Mouse (Mus musculus): ENCODE measurements around the gene Abcc3. TPM values are rescaled to one million over a fixed set of nuclear protein-coding genes. Genes with fewer than 3 reads are reported as not detected.

Gene Abcc3
- total RNA-seq, 2 experiments from 2014 or later, result 1.9 to 2.1 TPM

GRCm38 (mm10) chr11:94324618-94325017, 68.2 kb downstream of the Abcc3 start:
- no peak for DNase-seq

GRCm38 (mm10) chr11:94323271-94323925, 69.4 kb downstream of the Abcc3 start:
- no peak for DNase-seq

DNA sequence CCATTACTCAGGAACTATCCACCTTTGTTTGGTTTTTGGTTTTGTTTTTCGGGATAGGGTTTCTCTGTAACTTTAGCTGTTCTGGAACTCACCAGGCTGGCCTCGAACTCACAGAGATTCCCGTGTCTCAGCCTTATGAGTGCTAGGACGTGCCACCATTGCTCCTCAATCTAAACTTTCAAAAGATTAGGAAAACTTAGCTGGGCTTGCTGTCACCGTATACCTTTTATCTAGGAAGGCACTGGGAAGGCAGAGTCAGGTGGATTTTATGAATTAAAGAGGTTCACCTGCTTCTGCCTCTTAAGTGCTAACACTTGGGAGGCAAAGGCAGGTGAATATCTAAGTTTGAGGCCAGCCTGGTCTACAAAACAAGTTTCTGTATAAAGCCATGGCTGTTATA, 70.2 kb downstream of the Abcc3 start:
- DNase-seq, result no peak

DNA sequence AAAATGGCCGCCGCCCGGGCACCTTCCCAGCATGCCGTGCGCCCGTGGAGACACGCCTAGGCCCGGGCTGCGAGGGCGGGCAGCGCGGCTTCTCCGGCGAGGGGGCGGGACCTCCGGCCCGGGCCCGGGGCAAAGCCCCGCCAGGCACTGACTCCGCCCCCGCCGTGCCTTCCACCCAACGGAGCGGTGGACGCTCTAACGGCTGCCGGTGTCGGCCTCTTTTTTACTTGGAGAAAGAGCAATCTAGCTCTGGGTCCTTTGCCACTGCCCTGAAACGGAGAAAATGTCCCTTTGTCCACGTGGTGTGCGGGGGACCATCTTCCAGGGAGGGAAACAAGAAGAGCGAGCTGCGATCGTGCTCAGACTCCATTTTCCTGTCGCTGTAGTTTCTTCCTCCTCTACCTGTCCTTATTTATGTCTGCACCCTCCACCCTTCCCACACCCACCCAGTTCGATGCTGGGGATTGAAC, 70.8 kb downstream of the Abcc3 start, which contains the start of gene Luc7l3:
TSS of gene Luc7l3 (minus strand) at position 58 of the 470 bp plus-strand sequence.
- DNase-seq, result peak; percentile 97

DNA sequence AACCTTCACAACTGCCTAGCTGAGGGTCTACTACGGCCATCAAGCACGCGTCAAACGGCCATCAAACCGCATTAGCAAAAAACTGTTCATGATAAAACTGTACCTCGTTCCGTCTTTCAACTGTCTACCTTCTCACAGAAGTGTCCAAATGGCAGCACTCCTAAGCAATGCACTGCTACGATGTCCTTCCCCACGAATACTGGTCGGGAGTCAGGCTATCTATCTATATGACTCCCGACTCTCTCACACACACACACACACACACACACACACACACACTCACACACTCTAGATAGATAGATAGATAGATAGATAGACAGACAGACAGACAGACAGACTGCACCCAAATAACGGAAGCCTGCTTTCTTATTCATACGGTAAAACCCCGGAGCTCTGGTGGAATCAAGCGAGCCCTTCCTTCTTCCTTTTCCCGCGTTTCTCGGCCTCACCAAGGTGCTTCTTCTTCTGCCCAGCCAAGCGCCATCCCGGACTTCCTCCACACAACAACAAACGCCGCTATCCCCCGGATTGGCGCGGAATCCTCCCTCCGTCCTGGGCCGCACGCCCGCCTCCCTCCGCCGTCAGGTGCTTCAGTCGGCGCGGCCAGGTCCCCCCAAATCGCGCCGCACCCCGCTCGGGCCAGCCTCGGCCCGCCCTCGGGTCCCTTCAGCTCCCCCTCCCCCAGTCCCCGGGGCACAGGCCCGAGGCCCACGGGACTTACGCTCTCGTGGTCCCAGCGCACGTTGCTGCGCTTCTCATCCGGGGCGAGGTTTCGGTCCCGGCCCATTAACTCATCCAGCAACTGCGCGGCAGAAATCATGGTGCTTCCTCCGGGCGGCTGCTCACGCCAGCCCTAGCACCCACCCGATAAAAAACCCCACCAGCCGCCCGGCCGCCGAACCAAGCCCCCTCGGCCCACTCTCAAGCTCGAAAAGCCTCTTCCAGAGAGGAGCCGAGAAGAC, 71.5 kb downstream of the Abcc3 start:
- DNase-seq, result peak; percentile 60

DNA sequence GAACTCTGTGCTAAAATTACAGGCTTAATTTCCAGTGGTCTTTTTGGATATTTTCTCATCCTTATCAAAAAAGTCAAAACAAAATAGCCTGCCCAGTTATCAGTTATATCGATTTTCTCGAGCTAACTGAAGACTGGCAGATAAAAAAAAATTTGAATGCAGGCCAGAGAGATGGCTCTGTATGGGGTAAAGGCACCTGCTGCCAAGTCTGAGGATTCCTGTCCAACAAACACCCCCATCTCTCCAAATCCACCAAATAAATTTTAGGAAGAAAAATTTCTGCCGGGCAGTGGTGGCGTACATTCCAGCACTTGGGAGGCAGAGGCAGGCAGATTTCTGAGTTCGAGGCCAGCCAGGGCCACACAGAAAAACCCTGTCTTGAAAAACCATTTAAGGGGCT, 74.7 kb downstream of the Abcc3 start:
- no peak for DNase-seq

- no peak for DNase-seq
Measured at GRCm38 (mm10) chr11:94317515-94317914, 75.3 kb downstream of the Abcc3 start.

- no peak for DNase-seq
Measured at GRCm38 (mm10) chr11:94317014-94317413, 75.8 kb downstream of the Abcc3 start.

GRCm38 (mm10) chr11:94316528-94316927, 76.3 kb downstream of the Abcc3 start:
- no peak for DNase-seq

DNA sequence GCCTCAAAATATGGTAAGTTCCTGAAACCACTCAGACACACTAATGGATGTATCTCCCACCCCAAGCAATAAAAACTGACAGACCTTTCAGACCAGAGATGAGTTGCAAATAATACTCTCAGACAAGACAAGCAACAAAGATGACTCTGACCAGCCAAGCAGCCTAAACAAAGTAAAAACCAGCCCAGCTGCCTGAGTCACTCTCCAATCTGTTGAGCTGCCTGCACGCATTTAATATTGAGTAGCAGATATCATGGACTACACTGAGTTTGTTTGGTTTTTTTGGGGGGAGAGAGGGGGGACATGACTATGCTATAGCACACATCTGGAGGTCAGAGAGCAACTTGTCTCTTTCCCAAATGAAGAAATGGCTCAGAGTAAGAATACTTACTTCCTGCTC, 77.5 kb downstream of the Abcc3 start:
- no peak for DNase-seq

- DNase-seq, result no peak
Measured at GRCm38 (mm10) chr11:94314098-94314652, 78.6 kb downstream of the Abcc3 start.

- DNase-seq, result no peak
Measured at GRCm38 (mm10) chr11:94312733-94313132, 80.1 kb downstream of the Abcc3 start.

DNA sequence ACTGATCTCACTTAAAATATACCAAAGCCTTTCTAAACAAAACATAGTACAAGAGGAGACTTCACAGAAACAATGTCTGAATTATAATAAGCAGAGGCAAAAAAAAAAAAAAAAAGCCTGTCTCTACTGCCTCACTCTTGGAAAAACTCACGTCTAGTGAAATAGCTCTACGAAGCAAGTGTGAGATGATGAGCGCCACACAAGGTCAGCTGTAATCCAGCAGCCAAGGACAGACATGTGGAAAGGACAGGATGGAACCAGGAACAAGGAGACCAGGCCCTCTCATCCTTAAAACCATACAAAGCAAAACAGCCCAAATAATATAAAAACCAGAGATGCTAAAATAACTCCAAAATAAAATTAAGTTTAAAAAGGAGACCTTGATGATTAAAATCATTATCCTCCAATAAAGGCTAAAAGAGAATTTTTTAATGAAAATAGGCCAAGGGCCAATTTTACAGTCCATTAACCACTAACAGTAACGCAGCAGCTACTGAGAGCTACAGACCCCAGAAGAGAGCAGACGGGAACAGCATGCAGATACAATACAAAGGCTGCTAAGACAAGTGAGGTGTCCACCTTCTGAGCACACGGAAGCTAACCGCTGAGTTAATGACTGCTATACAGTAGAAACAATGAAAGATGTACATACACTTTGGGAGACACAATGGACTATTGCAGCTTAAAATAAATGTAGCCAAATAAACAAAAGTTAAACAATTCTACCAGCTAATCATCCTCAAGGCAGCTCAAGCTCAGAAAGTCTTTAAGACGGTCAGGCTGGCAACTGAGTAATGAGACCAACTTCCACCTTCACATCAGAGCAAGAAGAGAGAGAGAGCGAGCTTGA, 97.6 kb downstream of the Abcc3 start:
- no peak for DNase-seq

Other genes starting within 250 kb of the Abcc3 start
- gene Tob1, start 181.5 kb downstream of the Abcc3 start, total RNA-seq (2021), result 100 to 1,000 TPM in 1 of 2 experiments, 10 to 100 TPM in 1; 85.6 to 102 TPM
- gene Wfikkn2, start 147.0 kb downstream of the Abcc3 start, total RNA-seq (2021), result 1 to 10 TPM; 1.9 to 2.6 TPM
- gene Gm21885, start 111.1 kb downstream of the Abcc3 start, total RNA-seq (2021), result not detected
- gene Luc7l3, start 71.0 kb downstream of the Abcc3 start, total RNA-seq (2021), result 10 to 100 TPM; 31.8 to 55.4 TPM
- 100 to 1,000 TPM; 135 to 141 TPM for gene Ankrd40, start 65.0 kb downstream of the Abcc3 start, total RNA-seq (2021)
- gene Cacna1g, start 81.2 kb upstream of the Abcc3 start, total RNA-seq (2021), result 1 to 10 TPM; 7.0 to 9.0 TPM
- gene Spata20, start 93.2 kb upstream of the Abcc3 start, total RNA-seq (2021), result not detected
- gene Epn3, start 107.0 kb upstream of the Abcc3 start, total RNA-seq (2021), result under 1 TPM; 0.21 to 0.59 TPM
- gene Mycbpap, start 128.7 kb upstream of the Abcc3 start, total RNA-seq (2021), result not detected
- gene Rsad1, start 156.3 kb upstream of the Abcc3 start, total RNA-seq (2021), result 1 to 10 TPM; 4.3 to 6.0 TPM
- 10 to 100 TPM; 10.3 to 14.3 TPM for gene Chad, start 172.1 kb upstream of the Abcc3 start, total RNA-seq (2021)
- 10 to 100 TPM in 1 of 2 experiments, 1 to 10 TPM in 1; 8.1 to 10.0 TPM for gene Acsf2, start 208.9 kb upstream of the Abcc3 start, total RNA-seq (2021)
- 10 to 100 TPM; 40.4 to 51.2 TPM for gene Lrrc59, start 236.8 kb upstream of the Abcc3 start, total RNA-seq (2021)

Data from gastrocnemius, postnatal 10 days (tissue).